Mouse (Mus musculus) hindbrain, embryonic 13.5 days (tissue): Measurements from ENCODE around the gene Vat1l. TPM values are rescaled to one million over a fixed set of nuclear protein-coding genes. Genes with fewer than 3 reads are reported as not detected.

ENCODE experiments used
- ATAC-seq: fragments of 200-750 bp; cut with Nextera tagmentation; 2 replicates; pipeline ENCODE4 v1.8.0; 2017; ENCODE audit warnings: moderate TSS enrichment; ENCODE audit not compliant: low FRiP score
- H3K27ac ChIP-seq: fragments of 300-500 bp; sonication (generic); 2 replicates; pipeline ENCODE4 v1.5.1; 2015; ENCODE audit warnings: inconsistent platforms, mild to moderate bottlenecking, moderate library complexity
- H3K27me3 ChIP-seq: fragments of 300-500 bp; sonication (generic); 2 replicates; pipeline ENCODE4 v1.6.1; 2015; ENCODE audit warnings: mild to moderate bottlenecking, inconsistent platforms
- H3K36me3 ChIP-seq: fragments of 300-500 bp; sonication (generic); 2 replicates; pipeline ENCODE4 v1.6.1; 2015; ENCODE audit warnings: mild to moderate bottlenecking, inconsistent platforms
- H3K4me1 ChIP-seq: fragments of 300-500 bp; sonication (generic); replicated peaks from 2 replicates; pipeline ENCODE4 v1.6.1; 2015; ENCODE audit warnings: inconsistent platforms
- H3K4me2 ChIP-seq: fragments of 300-500 bp; sonication (generic); 2 replicates; pipeline ENCODE4 v1.6.1; 2015; ENCODE audit warnings: inconsistent platforms, mild to moderate bottlenecking, moderate library complexity
- H3K4me3 ChIP-seq: fragments of 300-500 bp; sonication (generic); 2 replicates; pipeline ENCODE4 v1.5.1; 2015; ENCODE audit warnings: mild to moderate bottlenecking, inconsistent platforms
- H3K9ac ChIP-seq: fragments of 300-500 bp; sonication (generic); 2 replicates; pipeline ENCODE4 v1.6.1; 2015; ENCODE audit warnings: mild to moderate bottlenecking, inconsistent platforms
- H3K9me3 ChIP-seq: fragments of 300-500 bp; sonication (generic); 2 replicates; pipeline ENCODE4 v1.6.1; 2016; ENCODE audit warnings: inconsistent platforms
- WGBS: fragments of 180-500 bp; shearing (Covaris S2); methylation state at CpG from one replicate; pipeline ENCODE4 v1.1.7; 2015; 5-methylcytosine and 5-hydroxymethylcytosine counted together
- polyA plus RNA-seq: library from polyadenylated mRNA; unstranded; fragments of >200 nt; fragmentation: Nextera tagmentation; extraction: Ambion mirVana; gene quantifications from 2 replicates; pipeline ENCODE4 v1.2.1, GENCODE M21; 2015

The Vat1l gene
- polyA plus RNA-seq, 1 experiment from 2014 or later, result 38.1 TPM

DNA sequence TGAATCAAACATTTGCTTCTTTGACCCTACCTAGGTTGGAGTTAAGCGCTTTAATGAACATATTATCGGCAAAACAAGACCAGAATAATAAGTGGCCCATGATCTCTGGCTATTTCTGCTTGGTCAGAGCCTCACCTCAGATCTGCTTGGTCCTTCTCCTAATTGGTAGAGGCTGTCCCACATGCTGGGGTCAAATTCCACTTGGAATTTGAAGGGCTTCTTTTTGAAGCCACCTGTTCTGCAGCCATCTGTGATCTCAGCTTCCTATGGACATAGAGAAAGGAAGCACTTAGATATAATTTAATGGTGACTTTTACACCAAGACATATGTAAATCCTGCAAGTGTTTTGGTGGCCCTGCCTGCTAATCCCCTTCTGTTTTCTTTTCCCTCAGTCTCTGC, 16.6 kb downstream of the Vat1l start:
- H3K9me3 ChIP-seq, result no peaks in the 10 kb centered on the region
- ATAC-seq, result no peak
- H3K27me3 ChIP-seq, result no peaks in the 10 kb centered on the region
- no peak overlapping the region for H3K9ac ChIP-seq
- no peaks in the 10 kb centered on the region for H3K36me3 ChIP-seq
- no peak overlapping the region for H3K4me2 ChIP-seq
- no peak overlapping the region for H3K4me3 ChIP-seq
- no peak overlapping the region for H3K27ac ChIP-seq
- 92% methylated on average over 2 of the region's 2 CpGs for WGBS
- no peaks in the 10 kb centered on the region for H3K4me1 ChIP-seq

- H3K36me3 ChIP-seq, result no peaks in the 10 kb centered on the region
- H3K9ac ChIP-seq, result no peak overlapping the region
- H3K27me3 ChIP-seq, result no peaks in the 10 kb centered on the region
- no peak overlapping the region for H3K4me3 ChIP-seq
- no peak overlapping the region for H3K4me2 ChIP-seq
- H3K4me1 ChIP-seq, result no peaks in the 10 kb centered on the region
- no peak for ATAC-seq
- WGBS, result 78% methylated on average over 2 of the region's 2 CpGs
- H3K27ac ChIP-seq, result no peak overlapping the region
- H3K9me3 ChIP-seq, result no peaks in the 10 kb centered on the region
Observed at GRCm38 (mm10) chr8:114224001-114224400, 18.6 kb downstream of the Vat1l start.

- no peaks in the 10 kb centered on the region for H3K27me3 ChIP-seq
- no peaks in the 10 kb centered on the region for H3K9me3 ChIP-seq
- H3K4me3 ChIP-seq, result no peak overlapping the region
- H3K36me3 ChIP-seq, result no peaks in the 10 kb centered on the region
- no peak for ATAC-seq
- no peaks in the 10 kb centered on the region for H3K4me1 ChIP-seq
- WGBS, result 89% methylated on average over 3 of the region's 3 CpGs
- no peak overlapping the region for H3K27ac ChIP-seq
- no peak overlapping the region for H3K9ac ChIP-seq
- no peak overlapping the region for H3K4me2 ChIP-seq
Observed at GRCm38 (mm10) chr8:114251321-114252065, 46.1 kb downstream of the Vat1l start.

- Histone ChIP-seq H3K27me3 (no peaks in the 10 kb centered on the region), H3K27ac (no peak overlapping the region), H3K36me3 (no peaks in the 10 kb centered on the region), H3K4me3 (no peak overlapping the region), H3K9ac (no peak overlapping the region), H3K4me1 (peaks cover 17% of the 10 kb centered on the region), H3K9me3 (no peaks in the 10 kb centered on the region), H3K4me2 (no peak overlapping the region)
- no peak for ATAC-seq
- 84% methylated on average over 4 of the region's 4 CpGs for WGBS
Observed at GRCm38 (mm10) chr8:114258685-114259084, 53.3 kb downstream of the Vat1l start.

GRCm38 (mm10) chr8:114259713-114260355, 54.4 kb downstream of the Vat1l start:
- WGBS, result 87% methylated on average over 5 of the region's 5 CpGs

GRCm38 (mm10) chr8:114262331-114262730, 56.9 kb downstream of the Vat1l start:
- WGBS, result 76% methylated on average over 2 of the region's 2 CpGs
- Histone ChIP-seq H3K9me3 (no peaks in the 10 kb centered on the region), H3K9ac (no peak overlapping the region), H3K4me3 (no peak overlapping the region), H3K27ac (no peak overlapping the region), H3K4me2 (no peak overlapping the region), H3K27me3 (no peaks in the 10 kb centered on the region), H3K36me3 (no peaks in the 10 kb centered on the region), H3K4me1 (peaks cover 28% of the 10 kb centered on the region)
- no peak for ATAC-seq

More at GRCm38 (mm10) chr8:114259713-114260355, 54.4 kb downstream of the Vat1l start:
- H3K4me3 ChIP-seq, result no peak overlapping the region
- H3K9ac ChIP-seq, result no peak overlapping the region
- ATAC-seq, result no peak
- H3K4me2 ChIP-seq, result no peak overlapping the region
- H3K4me1 ChIP-seq, result peaks cover 17% of the 10 kb centered on the region
- no peaks in the 10 kb centered on the region for H3K27me3 ChIP-seq
- no peaks in the 10 kb centered on the region for H3K9me3 ChIP-seq
- H3K27ac ChIP-seq, result peak overlapping the region; percentile 32; the same call in 1 of the 2 replicates
- H3K36me3 ChIP-seq, result no peaks in the 10 kb centered on the region

DNA sequence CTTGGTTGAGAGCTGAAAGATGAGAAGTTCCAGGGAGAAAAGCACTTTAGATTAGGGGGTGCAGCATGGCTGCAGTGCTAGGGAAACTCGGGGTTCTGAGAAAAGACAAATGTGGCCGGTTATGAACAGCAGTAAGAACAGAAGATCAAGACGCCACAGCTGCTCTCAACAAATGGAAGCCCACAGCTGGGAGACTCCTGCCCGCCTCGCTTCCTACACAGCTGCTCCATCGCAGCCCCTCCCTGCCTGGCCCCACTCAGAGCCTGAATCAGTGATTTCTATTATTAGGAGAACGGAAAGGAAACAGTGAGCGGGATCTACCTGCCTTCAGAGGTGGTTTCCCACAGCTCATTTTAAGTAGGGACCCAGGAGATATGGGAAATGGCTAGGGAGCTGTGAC, 69.1 kb downstream of the Vat1l start:
- no peak overlapping the region for H3K4me2 ChIP-seq
- no peaks in the 10 kb centered on the region for H3K9me3 ChIP-seq
- no peak overlapping the region for H3K4me3 ChIP-seq
- H3K27ac ChIP-seq, result peak overlapping the region; percentile 55; the same call in 1 of the 2 replicates
- H3K27me3 ChIP-seq, result no peaks in the 10 kb centered on the region
- peaks cover 8% of the 10 kb centered on the region; the same call in 1 of the 2 replicates for H3K4me1 ChIP-seq
- H3K36me3 ChIP-seq, result no peaks in the 10 kb centered on the region
- no peak for ATAC-seq
- WGBS, result 70% methylated on average over 8 of the region's 8 CpGs
- H3K9ac ChIP-seq, result no peak overlapping the region

DNA sequence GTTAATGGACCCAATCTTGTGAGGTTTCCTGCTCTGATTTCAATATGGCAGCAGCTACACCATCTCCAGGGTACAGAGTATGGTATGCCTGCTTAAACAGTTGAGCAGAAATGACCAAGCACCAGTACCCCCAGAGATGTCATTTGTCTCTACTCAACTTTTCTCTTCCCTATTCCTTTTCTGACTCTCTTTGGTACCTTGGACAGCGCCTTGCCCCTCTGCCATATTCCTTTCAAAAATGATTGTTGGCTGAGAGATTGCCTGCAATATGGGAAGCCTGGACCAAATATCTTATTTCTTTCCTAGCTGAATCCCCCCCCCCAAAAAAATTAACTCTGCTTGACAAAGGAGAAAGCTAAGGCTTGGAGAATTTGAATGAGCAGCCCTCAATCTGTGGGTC, 75.7 kb downstream of the Vat1l start:
- WGBS, result 76% methylated on average over 1 of the region's 1 CpGs
- Histone ChIP-seq H3K4me2 (no peak overlapping the region), H3K27ac (no peak overlapping the region), H3K9ac (no peak overlapping the region), H3K4me3 (no peak overlapping the region), H3K27me3 (no peaks in the 10 kb centered on the region), H3K36me3 (peaks cover 11% of the 10 kb centered on the region), H3K9me3 (no peaks in the 10 kb centered on the region), H3K4me1 (no peaks in the 10 kb centered on the region)
- ATAC-seq, result no peak

- no peaks in the 10 kb centered on the region for H3K27me3 ChIP-seq
- no peaks in the 10 kb centered on the region for H3K9me3 ChIP-seq
- no peaks in the 10 kb centered on the region for H3K36me3 ChIP-seq
- ATAC-seq, result peak; percentile 82
- WGBS, result 23% methylated on average over 11 of the region's 11 CpGs
- no peak overlapping the region for H3K4me3 ChIP-seq
- H3K9ac ChIP-seq, result peak overlapping the region; percentile 24; the same call in 1 of the 2 replicates
- peak overlapping the region; percentile 88 for H3K27ac ChIP-seq
- H3K4me2 ChIP-seq, result peak overlapping the region; percentile 25
- peaks cover 26% of the 10 kb centered on the region for H3K4me1 ChIP-seq
Observed at GRCm38 (mm10) chr8:114294889-114295748, 89.7 kb downstream of the Vat1l start.

GRCm38 (mm10) chr8:114295749-114296067, 90.3 kb downstream of the Vat1l start:
- Histone ChIP-seq H3K4me1 (peaks cover 31% of the 10 kb centered on the region), H3K9ac (no peak overlapping the region), H3K27ac (peak overlapping the region; percentile 88), H3K36me3 (no peaks in the 10 kb centered on the region), H3K9me3 (no peaks in the 10 kb centered on the region), H3K4me3 (no peak overlapping the region), H3K27me3 (no peaks in the 10 kb centered on the region), H3K4me2 (peak overlapping the region; percentile 25; the same call in 1 of the 2 replicates)
- WGBS, result 49% methylated on average over 3 of the region's 3 CpGs
- peak; percentile 15; the same call in 1 of the 2 replicates for ATAC-seq

DNA sequence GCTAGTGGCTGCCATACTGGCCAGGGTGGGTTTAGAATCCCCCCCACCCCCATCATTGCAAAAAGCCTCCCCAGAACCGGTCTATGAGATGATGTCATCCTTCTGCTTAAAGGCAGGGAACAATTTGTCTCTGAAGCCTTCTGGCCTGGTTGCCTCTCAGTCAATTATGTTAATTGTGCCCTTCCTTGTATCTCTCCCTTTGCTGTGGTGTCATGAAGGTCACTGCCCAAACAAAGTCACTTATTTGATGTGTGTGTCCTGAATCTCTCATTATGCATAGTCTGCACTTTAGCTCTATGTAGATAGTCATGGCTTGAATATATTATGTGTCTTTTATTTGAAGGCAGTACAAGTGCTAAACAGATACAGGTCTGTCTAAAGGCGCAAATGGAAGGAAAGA, 92.8 kb downstream of the Vat1l start:
- 12% methylated on average over 2 of the region's 2 CpGs for WGBS
- H3K27ac ChIP-seq, result no peak overlapping the region
- H3K9me3 ChIP-seq, result no peaks in the 10 kb centered on the region
- no peak overlapping the region for H3K4me3 ChIP-seq
- H3K9ac ChIP-seq, result no peak overlapping the region
- H3K4me1 ChIP-seq, result peaks cover 34% of the 10 kb centered on the region
- no peak for ATAC-seq
- 0 out of 2 replicates have a peak, but pooled peaks cover 2% of the 10 kb centered on the region for H3K36me3 ChIP-seq
- H3K27me3 ChIP-seq, result no peaks in the 10 kb centered on the region
- H3K4me2 ChIP-seq, result no peak overlapping the region

GRCm38 (mm10) chr8:114300072-114300471, 94.7 kb downstream of the Vat1l start:
- Histone ChIP-seq H3K27ac (peak overlapping the region; percentile 67; the same call in 1 of the 2 replicates), H3K9me3 (no peaks in the 10 kb centered on the region), H3K36me3 (0 out of 2 replicates have a peak, but pooled peaks cover 2% of the 10 kb centered on the region), H3K4me2 (no peak overlapping the region), H3K27me3 (no peaks in the 10 kb centered on the region), H3K4me3 (no peak overlapping the region), H3K4me1 (peaks cover 29% of the 10 kb centered on the region), H3K9ac (no peak overlapping the region)
- ATAC-seq, result no peak
- 57% methylated on average over 7 of the region's 7 CpGs for WGBS
